Mouse (Mus musculus) G1E-ER4 (cell line): ENCODE data around the gene Syn3. TPM values are rescaled to one million over a fixed set of nuclear protein-coding genes. Genes with fewer than 3 reads are reported as not detected.

Experiments
- GATA1 ChIP-seq: IDR thresholded peaks from one replicate; pipeline ENCODE4 v1.8.0; 2012; ENCODE audit warnings: low read length, inconsistent platforms
- polyA plus RNA-seq: library from polyadenylated mRNA; stranded (reverse); fragments of >175 nt; gene quantifications from 2 replicates; pipeline ENCODE4 v1.2.3, GENCODE M21; 2012

Gene Syn3
- polyA plus RNA-seq, 1 experiment = not detected

- no peak for TF ChIP-seq GATA1
Measured at GRCm38 (mm10) chr10:86367346-86367745, 131.3 kb downstream of the Syn3 start.

DNA sequence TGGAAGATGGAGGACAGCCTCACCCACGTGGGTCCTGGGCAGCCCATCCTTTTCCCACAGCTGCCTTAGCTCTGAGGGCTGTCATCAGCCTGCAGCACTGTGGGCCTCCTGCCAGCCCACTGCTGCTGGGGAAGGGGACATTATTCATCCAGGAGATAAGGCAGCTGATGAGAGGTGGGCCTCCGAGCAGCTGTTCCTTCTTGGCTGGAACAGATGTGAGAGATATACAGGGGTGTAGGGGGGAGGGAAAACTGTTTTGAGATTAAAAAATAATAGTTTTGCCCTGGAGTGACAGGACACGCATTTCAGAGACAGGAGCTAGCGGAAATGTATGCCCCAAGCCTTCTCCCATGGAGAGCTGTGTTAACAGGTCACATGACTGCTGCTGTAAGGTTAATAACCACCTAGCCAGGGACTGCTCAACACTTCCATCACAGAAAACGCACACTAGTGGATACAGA lies 133.0 kb downstream of the Syn3 start:
- no peak for TF ChIP-seq GATA1

GRCm38 (mm10) chr10:86363669-86364309 lies 134.9 kb downstream of the Syn3 start:
- TF ChIP-seq GATA1 = no peak

- TF ChIP-seq GATA1 = no peak
Measured at GRCm38 (mm10) chr10:86359699-86360098, 139.0 kb downstream of the Syn3 start.

GRCm38 (mm10) chr10:86359208-86359607 lies 139.5 kb downstream of the Syn3 start:
- TF ChIP-seq GATA1 = no peak

- no peak for TF ChIP-seq GATA1
Measured at GRCm38 (mm10) chr10:86358307-86358975, 140.3 kb downstream of the Syn3 start.

- TF ChIP-seq GATA1 = no peak
Measured at GRCm38 (mm10) chr10:86356819-86357563, 141.7 kb downstream of the Syn3 start.

GRCm38 (mm10) chr10:86352521-86352920 lies 146.2 kb downstream of the Syn3 start:
- TF ChIP-seq GATA1 = no peak

GRCm38 (mm10) chr10:86351287-86351686 lies 147.4 kb downstream of the Syn3 start:
- TF ChIP-seq GATA1 = no peak

DNA sequence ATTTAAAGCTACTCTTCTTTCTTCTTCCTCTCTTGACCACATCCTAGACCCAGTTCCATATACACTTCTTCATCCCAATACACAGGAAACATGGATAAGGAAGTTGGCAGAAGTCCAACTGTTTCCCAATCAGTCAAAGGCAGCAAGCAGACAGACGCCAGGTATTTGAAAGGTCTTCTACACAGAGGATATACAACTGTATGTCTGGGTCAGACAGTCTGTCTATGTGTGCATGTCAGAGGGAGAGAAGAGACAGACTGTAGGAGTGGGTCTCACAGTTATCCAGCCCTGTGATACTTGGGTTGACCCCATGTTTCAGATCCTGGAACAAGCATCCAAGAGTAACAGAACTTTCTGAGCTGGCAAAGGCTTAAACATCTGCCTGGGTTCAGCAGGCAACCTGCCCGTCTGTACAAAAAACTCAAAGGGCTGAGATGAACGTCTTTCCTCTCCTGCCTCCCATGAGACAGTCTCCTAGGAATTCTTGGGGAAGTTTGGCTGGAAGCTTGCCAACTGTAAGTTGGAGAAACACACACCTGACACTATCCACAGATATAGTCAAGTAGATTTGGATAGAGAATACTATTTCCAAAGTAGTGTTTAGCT lies 152.4 kb downstream of the Syn3 start:
- no peak for TF ChIP-seq GATA1

DNA sequence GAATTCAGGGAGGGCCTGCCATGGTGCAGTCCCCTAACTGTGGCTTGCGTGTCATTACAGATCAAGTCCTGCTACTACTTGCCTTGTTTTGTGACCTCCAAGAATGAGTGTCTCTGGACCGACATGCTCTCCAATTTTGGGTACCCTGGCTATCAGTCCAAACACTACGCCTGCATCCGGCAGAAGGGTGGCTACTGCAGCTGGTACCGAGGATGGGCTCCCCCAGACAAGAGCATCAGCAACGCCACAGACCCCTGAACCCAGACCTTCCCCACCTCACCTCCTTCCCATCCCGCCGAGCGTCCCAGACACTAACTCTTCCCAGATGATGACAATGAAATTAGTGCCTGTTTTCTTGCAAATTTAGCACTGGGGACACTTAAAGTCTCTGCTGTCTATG lies 153.1 kb downstream of the Syn3 start:
- no peak for TF ChIP-seq GATA1

DNA sequence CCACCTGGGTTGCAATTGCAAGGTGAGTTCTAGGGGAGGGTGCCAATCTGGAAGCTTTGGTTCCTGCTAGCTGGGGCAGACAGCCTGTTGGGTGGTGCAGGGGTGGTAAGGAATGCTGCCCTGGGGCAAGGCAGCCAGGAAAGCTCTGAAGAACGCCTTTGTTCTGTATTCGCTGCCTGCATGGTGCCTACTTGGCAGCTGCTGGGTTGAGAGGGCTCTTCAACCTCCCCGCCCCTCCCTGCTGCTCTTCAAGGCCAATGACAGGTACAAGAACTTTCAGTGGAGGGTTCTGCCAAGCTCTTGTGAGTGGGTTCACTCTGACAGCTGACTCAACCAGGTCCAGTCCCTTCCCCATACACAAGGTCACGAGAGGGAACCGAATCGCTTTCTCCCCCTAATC lies 154.0 kb downstream of the Syn3 start:
- no peak for TF ChIP-seq GATA1

DNA sequence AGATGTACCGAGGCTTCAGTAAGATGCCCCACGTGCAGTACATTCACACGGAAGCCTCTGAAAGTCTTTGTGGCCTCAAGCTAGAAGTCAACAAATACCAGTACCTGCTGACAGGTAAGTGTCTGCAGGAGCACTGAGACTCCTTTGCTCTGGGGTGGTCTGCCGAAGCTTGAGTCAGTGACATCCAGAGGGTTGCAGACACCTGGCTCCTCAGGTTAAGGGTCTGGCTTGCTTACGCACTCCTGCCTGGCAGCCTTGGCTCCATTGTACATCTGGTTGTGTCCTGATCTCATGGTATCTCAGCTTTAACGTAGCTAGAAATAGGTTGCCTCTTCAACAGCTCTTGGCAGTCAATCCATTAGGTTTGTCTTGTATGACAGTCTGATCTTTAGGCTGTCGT lies 154.8 kb downstream of the Syn3 start:
- no peak for TF ChIP-seq GATA1

DNA sequence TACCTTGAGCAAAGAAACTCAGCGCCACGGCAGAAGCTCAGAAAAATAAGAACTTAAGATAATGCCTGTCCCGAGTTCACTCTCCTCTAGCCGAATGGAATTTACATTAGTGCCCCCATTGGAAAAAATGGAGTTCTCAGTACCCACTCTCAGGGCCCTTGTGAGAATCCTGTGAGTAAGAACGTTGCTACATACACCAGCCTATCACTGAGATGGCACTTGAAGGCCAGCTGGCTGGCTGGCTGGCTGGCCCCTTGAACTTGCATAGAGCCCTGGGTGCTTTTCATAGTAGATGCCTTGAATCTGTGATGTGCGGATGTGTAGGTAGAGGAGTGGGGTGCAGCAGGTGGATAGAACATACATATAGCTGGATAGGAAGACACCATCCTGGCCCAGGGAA lies 155.3 kb downstream of the Syn3 start:
- TF ChIP-seq GATA1 = no peak

DNA sequence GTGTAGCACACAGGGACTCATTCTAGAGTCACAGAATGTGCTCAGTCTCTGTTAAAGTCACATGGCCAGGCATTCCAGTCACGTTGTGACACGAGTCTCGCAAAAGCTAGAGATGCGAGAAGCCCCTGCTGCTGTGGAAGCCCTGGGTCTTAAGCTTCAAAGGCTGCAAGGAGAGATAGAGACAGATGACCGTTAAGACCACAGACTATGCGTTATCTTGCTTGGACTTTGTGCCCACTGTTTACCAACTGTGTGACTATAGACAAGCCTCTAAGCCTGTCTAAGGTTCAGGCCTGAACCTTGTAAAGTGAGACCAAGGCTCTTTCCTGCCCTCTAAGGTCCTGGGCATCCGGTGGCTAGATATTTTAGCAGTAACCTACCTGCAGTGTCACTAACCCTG lies 156.0 kb downstream of the Syn3 start:
- TF ChIP-seq GATA1 = no peak

GRCm38 (mm10) chr10:86342151-86342550 lies 156.5 kb downstream of the Syn3 start:
- TF ChIP-seq GATA1 = no peak
